Mouse (Mus musculus) heart, adult 18-20 months (tissue): ENCODE results near the gene Ppp1r3c. TPM values are rescaled to one million over a fixed set of nuclear protein-coding genes. Genes with fewer than 3 reads are reported as not detected.

ENCODE experiments used
- total RNA-seq, 2 experiments: library from RNA; stranded (reverse); gene quantifications; 2 replicates each; pipeline ENCODE4 v1.2.3; 2021

The Ppp1r3c gene
- total RNA-seq, 2 experiments from 2014 or later = 159 to 201 TPM

Other genes starting within 250 kb of the Ppp1r3c start
- gene Hectd2, start 182.0 kb downstream of the Ppp1r3c start, total RNA-seq = 1 to 10 TPM; 1.5 TPM
- gene Tnks2, start 97.6 kb upstream of the Ppp1r3c start, total RNA-seq = 10 to 100 TPM; 71.9 to 80.4 TPM
- 1 to 10 TPM; 2.1 to 2.2 TPM for gene Fgfbp3, start 183.0 kb upstream of the Ppp1r3c start, total RNA-seq
- gene Btaf1, start 189.4 kb upstream of the Ppp1r3c start, total RNA-seq = 10 to 100 TPM; 12.7 to 14.2 TPM